Mouse (Mus musculus): ENCODE data around the gene Tmem87a.
A peak's percentile ranks its signal among the peaks of the same experiment; 100 is the strongest.

Tmem87a gene

GRCm38 (mm10) chr2:120403986-120404822 lies at the start of gene Tmem87a:
TSS of gene Tmem87a (minus strand) at chr2:120404113.
- peak; percentile 93 for DNase-seq (ENCODE audit: low read depth, low spot score)

GRCm38 (mm10) chr2:120452600-120452999 lies 48.7 kb upstream of the Tmem87a start:
- DNase-seq (ENCODE audit: low read depth, low spot score), result no peak

- DNase-seq (ENCODE audit: low read depth, low spot score), result no peak
These were observed 46.8 kb upstream of the Tmem87a start for GRCm38 (mm10) chr2:120450724-120451123.

- DNase-seq (ENCODE audit: low read depth, low spot score), result no peak
These were observed 43.4 kb upstream of the Tmem87a start for GRCm38 (mm10) chr2:120447306-120447705.

GRCm38 (mm10) chr2:120446373-120446772 lies 42.5 kb upstream of the Tmem87a start:
- no peak for DNase-seq (ENCODE audit: low read depth, low spot score)

GRCm38 (mm10) chr2:120444486-120444885 lies 40.6 kb upstream of the Tmem87a start:
- peak; percentile 79 for DNase-seq (ENCODE audit: low read depth, low spot score)

GRCm38 (mm10) chr2:120424386-120424785 lies 20.5 kb upstream of the Tmem87a start:
- DNase-seq (ENCODE audit: low read depth, low spot score), result no peak

GRCm38 (mm10) chr2:120414738-120415414 lies 11.0 kb upstream of the Tmem87a start:
- DNase-seq (ENCODE audit: low read depth, low spot score), result no peak

GRCm38 (mm10) chr2:120414113-120414512 lies 10.2 kb upstream of the Tmem87a start:
- DNase-seq (ENCODE audit: low read depth, low spot score), result no peak

- DNase-seq (ENCODE audit: low read depth, low spot score), result no peak
These were observed 7.2 kb upstream of the Tmem87a start for GRCm38 (mm10) chr2:120411096-120411628.

GRCm38 (mm10) chr2:120404823-120405765 lies 1.2 kb upstream of the Tmem87a start:
- no peak for DNase-seq (ENCODE audit: low read depth, low spot score)

GRCm38 (mm10) chr2:120403653-120403985 lies 294 bp downstream of the Tmem87a start, which contains the start of gene Ganc:
TSS of gene Ganc (plus strand) at chr2:120403896.
- DNase-seq (ENCODE audit: low read depth, low spot score), result no peak

GRCm38 (mm10) chr2:120402813-120403212 lies 1.1 kb downstream of the Tmem87a start:
- DNase-seq (ENCODE audit: low read depth, low spot score), result no peak

- DNase-seq (ENCODE audit: low read depth, low spot score), result peak; percentile 27
These were observed 6.0 kb downstream of the Tmem87a start for GRCm38 (mm10) chr2:120397951-120398350.

- DNase-seq (ENCODE audit: low read depth, low spot score), result no peak
These were observed 11.5 kb downstream of the Tmem87a start for GRCm38 (mm10) chr2:120392406-120392805.

GRCm38 (mm10) chr2:120390934-120391333 lies 13.0 kb downstream of the Tmem87a start:
- peak; percentile 45 for DNase-seq (ENCODE audit: low read depth, low spot score)

GRCm38 (mm10) chr2:120389376-120389775 lies 14.5 kb downstream of the Tmem87a start:
- DNase-seq (ENCODE audit: low read depth, low spot score), result no peak

GRCm38 (mm10) chr2:120387291-120387690 lies 16.6 kb downstream of the Tmem87a start:
- peak; percentile 59 for DNase-seq (ENCODE audit: low read depth, low spot score)

- DNase-seq (ENCODE audit: low read depth, low spot score), result no peak
These were observed 17.6 kb downstream of the Tmem87a start for GRCm38 (mm10) chr2:120386264-120386663.

- DNase-seq (ENCODE audit: low read depth, low spot score), result no peak
These were observed 30.1 kb downstream of the Tmem87a start for GRCm38 (mm10) chr2:120373858-120374257.

GRCm38 (mm10) chr2:120367416-120368207 lies 36.3 kb downstream of the Tmem87a start:
- DNase-seq (ENCODE audit: low read depth, low spot score), result no peak
